Mouse (Mus musculus): ENCODE measurements around the gene Rps28. TPM values are rescaled to one million over a fixed set of nuclear protein-coding genes. Genes with fewer than 3 reads are reported as not detected.
A peak's percentile ranks its signal among the peaks of the same experiment; 100 is the strongest.

The Rps28 gene
- polyA plus RNA-seq, 1 experiment from 2014 or later, result 1,023 TPM

DNA sequence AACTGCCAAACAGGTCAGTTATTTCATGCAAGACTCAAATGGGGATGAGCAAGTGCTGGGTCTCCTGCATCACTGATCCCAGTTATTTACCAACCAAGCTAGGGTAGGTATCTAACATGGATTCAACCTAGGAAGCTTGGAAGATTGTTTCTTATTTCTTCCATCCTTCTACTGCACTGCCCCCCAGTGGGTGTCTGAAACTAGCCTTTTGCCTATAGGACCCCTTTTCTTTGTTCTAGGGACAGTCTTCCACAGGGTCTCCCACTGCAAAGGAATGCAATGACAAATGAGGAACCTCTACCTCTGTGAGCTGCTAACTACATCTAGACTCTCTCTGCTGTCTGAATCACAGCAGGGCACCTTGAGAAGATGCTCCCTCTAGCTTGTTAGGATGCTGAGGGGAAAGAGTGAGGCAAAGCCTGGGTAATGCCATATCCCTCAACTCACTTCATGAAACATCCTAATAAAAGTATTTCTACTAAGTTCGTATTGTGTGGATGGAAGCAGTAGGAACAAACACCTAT lies 1.9 kb downstream of the Rps28 start:
- WGBS, result 68% methylated on average over 1 of the region's 1 CpGs
- no peak for ATAC-seq
- TF ChIP-seq CTCF (IDR thresholded peaks at IDR 0.05) (peak; percentile 50), EP300 (IDR thresholded peaks at IDR 0.05) (no peak)
- no peak for DNase-seq (ENCODE audit: low spot score)
- H3K4me2 ChIP-seq (replicated peaks; ENCODE audit: low read depth, low read length), result no peak overlapping the region
- H3K4me1 ChIP-seq (ENCODE audit: insufficient read depth, low read depth, low read length), result peaks cover 21% of the 10 kb centered on the region; the same call in 1 of the 2 replicates
- no peak overlapping the region for H3K9ac ChIP-seq (replicated peaks; ENCODE audit: low read depth)
- H3K4me3 ChIP-seq (ENCODE audit: low read depth, low read length), result no peak overlapping the region
- no peaks in the 10 kb centered on the region for H3K27me3 ChIP-seq (replicated peaks; ENCODE audit: insufficient read depth, low read length)
- H3K9me3 ChIP-seq (ENCODE audit: low read length), result no peaks in the 10 kb centered on the region
- no peak overlapping the region for H3K27ac ChIP-seq (ENCODE audit: low read length)
- peaks cover 22% of the 10 kb centered on the region; the same call in 1 of the 2 replicates for H3K36me3 ChIP-seq (ENCODE audit: insufficient read depth, low read length)

DNA sequence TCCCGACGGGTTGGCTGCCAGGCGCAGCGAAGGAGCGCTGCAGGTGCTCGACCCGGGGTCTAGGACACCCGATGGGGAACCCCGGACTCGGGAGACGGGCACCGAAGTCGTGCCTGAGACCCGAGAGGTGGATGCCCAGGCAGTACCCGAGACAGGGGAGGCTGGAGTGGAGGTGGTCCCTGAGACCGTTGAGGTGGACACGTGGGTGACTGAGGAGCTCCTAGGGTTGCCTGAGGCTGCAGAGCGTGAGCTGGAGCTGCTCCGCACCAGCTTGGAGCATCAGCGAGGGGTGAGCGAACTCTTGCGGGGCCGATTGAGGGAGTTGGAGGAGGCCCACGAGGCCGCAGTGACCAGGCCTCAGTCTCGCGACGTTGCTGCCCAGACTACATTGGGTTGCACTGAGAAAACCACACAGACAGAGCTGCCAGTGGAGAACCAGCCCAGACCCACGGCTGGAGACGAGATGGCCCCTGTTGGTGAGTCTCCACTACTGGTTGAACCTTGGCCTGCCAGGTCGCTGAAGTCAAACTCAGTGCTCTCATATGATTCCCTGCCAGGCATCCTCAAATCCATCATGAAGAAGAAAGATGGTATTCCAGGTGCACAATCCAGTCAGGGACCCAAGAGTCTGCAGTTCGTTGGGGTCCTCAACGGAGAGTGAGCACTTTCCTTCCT lies 6.3 kb downstream of the Rps28 start:
- no peaks in the 10 kb centered on the region for H3K27me3 ChIP-seq (replicated peaks; ENCODE audit: insufficient read depth, low read length)
- ATAC-seq, result peak; percentile 2; the same call in 1 of the 2 replicates
- peak overlapping the region; percentile 94 for H3K27ac ChIP-seq (ENCODE audit: low read length)
- H3K9me3 ChIP-seq (ENCODE audit: low read length), result no peaks in the 10 kb centered on the region
- peak overlapping the region; percentile 45 for H3K4me3 ChIP-seq (ENCODE audit: low read depth, low read length)
- no peak for TF ChIP-seq EP300 (IDR thresholded peaks at IDR 0.05)
- no peak; the same call in 1 of the 2 replicates for TF ChIP-seq CTCF (IDR thresholded peaks at IDR 0.05)
- H3K36me3 ChIP-seq (ENCODE audit: insufficient read depth, low read length), result peaks cover 22% of the 10 kb centered on the region; the same call in 1 of the 2 replicates
- 20% methylated on average over 33 of the region's 33 CpGs for WGBS
- H3K4me1 ChIP-seq (ENCODE audit: insufficient read depth, low read depth, low read length), result peaks cover 23% of the 10 kb centered on the region; the same call in 1 of the 2 replicates
- peak; percentile 43 for DNase-seq (ENCODE audit: low spot score)
- peak overlapping the region; percentile 51 for H3K9ac ChIP-seq (replicated peaks; ENCODE audit: low read depth)
- peak overlapping the region; percentile 76 for H3K4me2 ChIP-seq (replicated peaks; ENCODE audit: low read depth, low read length)

DNA sequence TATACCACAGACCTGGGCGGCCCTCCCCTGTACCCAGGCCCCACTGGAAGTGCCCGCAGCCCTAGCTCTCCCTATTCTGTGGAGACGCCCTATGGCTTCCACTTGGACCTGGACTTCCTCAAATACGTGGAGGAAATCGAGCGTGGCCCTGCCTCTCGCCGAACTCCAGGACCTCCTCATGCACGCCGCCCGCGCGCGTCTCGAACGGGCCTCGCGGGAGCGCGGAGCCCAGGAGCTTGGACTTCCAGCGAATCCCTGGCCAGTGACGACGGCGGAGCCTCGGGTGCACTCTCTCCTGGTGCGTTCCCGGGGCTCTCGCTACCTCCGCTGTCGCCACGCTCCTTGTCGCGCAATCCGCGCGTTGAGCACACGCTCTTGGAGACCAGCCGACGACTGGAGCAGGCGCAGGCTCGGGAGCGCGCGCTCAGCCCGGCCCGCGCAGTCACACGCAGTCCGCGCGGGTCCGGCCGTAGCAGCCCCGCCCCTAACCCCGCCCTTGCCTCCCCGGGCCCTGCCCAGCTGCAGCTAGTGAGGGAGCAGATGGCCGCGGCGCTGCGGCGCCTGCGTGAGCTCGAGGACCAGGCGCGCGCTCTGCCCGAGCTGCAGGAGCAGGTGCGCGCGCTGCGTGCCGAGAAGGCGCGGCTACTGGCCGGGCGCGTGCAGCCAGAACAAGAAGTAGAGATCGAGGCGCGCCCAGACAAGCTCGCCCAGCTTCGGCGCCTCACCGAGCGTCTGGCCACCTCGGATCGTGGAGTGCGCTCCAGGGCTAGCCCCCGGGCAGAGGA lies 7.0 kb downstream of the Rps28 start:
- Histone ChIP-seq H3K4me2 (replicated peaks; ENCODE audit: low read depth, low read length) (peak overlapping the region; percentile 76), H3K4me3 (ENCODE audit: low read depth, low read length) (peak overlapping the region; percentile 45), H3K9ac (replicated peaks; ENCODE audit: low read depth) (peak overlapping the region; percentile 51), H3K36me3 (ENCODE audit: insufficient read depth, low read length) (peaks cover 18% of the 10 kb centered on the region; the same call in 1 of the 2 replicates), H3K27ac (ENCODE audit: low read length) (peak overlapping the region; percentile 94), H3K4me1 (ENCODE audit: insufficient read depth, low read depth, low read length) (peaks cover 28% of the 10 kb centered on the region; the same call in 1 of the 2 replicates), H3K9me3 (ENCODE audit: low read length) (no peaks in the 10 kb centered on the region), H3K27me3 (replicated peaks; ENCODE audit: insufficient read depth, low read length) (no peaks in the 10 kb centered on the region)
- ATAC-seq (peak; percentile 95), DNase-seq (ENCODE audit: low spot score) (peak; percentile 98)
- under 1% methylated on average over 86 of the region's 89 CpGs for WGBS
- TF ChIP-seq EP300 (IDR thresholded peaks at IDR 0.05) (no peak), CTCF (IDR thresholded peaks at IDR 0.05) (no peak)

DNA sequence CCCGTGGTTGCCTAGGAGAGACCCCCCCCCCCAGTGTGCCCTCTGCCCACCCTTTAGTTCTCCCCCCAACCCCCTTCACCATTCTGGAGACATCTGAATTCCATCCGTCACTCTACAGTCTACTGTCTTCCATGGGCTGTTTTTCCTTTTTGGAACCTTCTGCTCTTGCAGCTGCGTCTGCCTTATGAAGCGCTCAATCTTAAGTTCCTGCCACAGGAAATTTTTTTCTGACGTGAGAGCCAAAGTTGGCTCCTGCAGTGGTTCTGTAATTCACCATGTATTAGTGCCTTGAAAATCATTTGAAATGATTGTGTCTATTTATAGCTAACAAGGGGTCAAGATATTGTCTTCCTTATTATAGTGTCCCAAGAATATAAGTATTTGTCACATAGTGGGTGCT lies 7.8 kb downstream of the Rps28 start:
- H3K27me3 ChIP-seq (replicated peaks; ENCODE audit: insufficient read depth, low read length), result no peaks in the 10 kb centered on the region
- peak overlapping the region; percentile 45 for H3K4me3 ChIP-seq (ENCODE audit: low read depth, low read length)
- DNase-seq (ENCODE audit: low spot score), result peak; percentile 56
- H3K27ac ChIP-seq (ENCODE audit: low read length), result peak overlapping the region; percentile 94
- H3K4me1 ChIP-seq (ENCODE audit: insufficient read depth, low read depth, low read length), result peaks cover 29% of the 10 kb centered on the region; the same call in 1 of the 2 replicates
- WGBS, result 30% methylated on average over 5 of the region's 5 CpGs
- H3K4me2 ChIP-seq (replicated peaks; ENCODE audit: low read depth, low read length), result peak overlapping the region; percentile 76
- TF ChIP-seq CTCF (IDR thresholded peaks at IDR 0.05) (no peak), EP300 (IDR thresholded peaks at IDR 0.05) (no peak)
- H3K9ac ChIP-seq (replicated peaks; ENCODE audit: low read depth), result peak overlapping the region; percentile 51; the same call in 1 of the 2 replicates
- H3K36me3 ChIP-seq (ENCODE audit: insufficient read depth, low read length), result peaks cover 11% of the 10 kb centered on the region; the same call in 1 of the 2 replicates
- no peak for ATAC-seq
- no peaks in the 10 kb centered on the region for H3K9me3 ChIP-seq (ENCODE audit: low read length)

DNA sequence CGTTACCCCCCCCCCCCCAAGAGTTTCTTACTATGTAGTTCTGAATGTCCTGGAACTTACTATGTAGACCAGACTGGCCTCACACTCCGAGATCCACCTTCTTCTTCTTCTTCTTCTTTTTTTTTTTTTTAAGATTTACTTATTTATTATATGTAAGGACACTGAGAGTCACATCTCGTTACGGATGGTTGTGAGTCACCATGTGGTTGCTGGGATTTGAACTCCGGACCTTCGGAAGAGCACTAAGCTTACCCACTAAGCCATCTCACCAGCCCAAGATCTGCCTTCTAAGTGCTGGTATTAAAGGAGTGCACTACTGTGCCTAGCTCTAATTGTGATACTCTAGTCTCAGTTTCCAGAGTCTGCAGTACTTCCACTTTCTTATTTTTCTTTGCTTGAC lies 9.0 kb downstream of the Rps28 start:
- Histone ChIP-seq H3K36me3 (ENCODE audit: insufficient read depth, low read length) (peaks cover 8% of the 10 kb centered on the region; the same call in 1 of the 2 replicates), H3K4me1 (ENCODE audit: insufficient read depth, low read depth, low read length) (peaks cover 35% of the 10 kb centered on the region; the same call in 1 of the 2 replicates), H3K27ac (ENCODE audit: low read length) (0 out of 2 replicates have a peak overlapping the region, but pooled peaks have one; percentile 94), H3K9me3 (ENCODE audit: low read length) (no peaks in the 10 kb centered on the region), H3K9ac (replicated peaks; ENCODE audit: low read depth) (no peak overlapping the region), H3K4me2 (replicated peaks; ENCODE audit: low read depth, low read length) (no peak overlapping the region), H3K4me3 (ENCODE audit: low read depth, low read length) (no peak overlapping the region), H3K27me3 (replicated peaks; ENCODE audit: insufficient read depth, low read length) (no peaks in the 10 kb centered on the region)
- DNase-seq (ENCODE audit: low spot score) (peak; percentile 4), ATAC-seq (no peak)
- WGBS, result 82% methylated on average over 6 of the region's 6 CpGs
- no peak for TF ChIP-seq EP300 (IDR thresholded peaks at IDR 0.05)
- no peak for TF ChIP-seq CTCF (IDR thresholded peaks at IDR 0.05)

DNA sequence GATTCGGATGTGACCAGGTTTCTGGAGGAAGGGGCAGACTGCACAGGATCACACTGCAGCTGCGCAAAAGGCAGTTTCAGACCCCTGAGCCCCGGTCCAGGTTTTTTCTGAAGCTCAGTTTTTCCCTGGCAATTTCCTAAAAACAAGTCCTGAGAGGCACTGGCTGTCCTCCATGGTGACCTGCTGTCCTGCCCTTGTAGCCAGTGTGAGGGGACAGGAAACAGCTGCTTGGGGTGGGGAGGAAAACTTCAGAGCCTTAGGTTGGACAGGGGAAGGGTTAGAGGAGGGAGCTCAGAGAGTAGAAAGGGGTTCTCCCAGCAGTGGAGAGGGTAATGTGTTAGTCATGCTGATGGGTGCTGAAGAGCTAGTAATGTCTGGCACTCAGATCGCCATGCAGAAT lies 11.4 kb downstream of the Rps28 start:
- Histone ChIP-seq H3K4me2 (replicated peaks; ENCODE audit: low read depth, low read length) (peak overlapping the region; percentile 81), H3K4me3 (ENCODE audit: low read depth, low read length) (peak overlapping the region; percentile 21)
- ATAC-seq, result peak; percentile 52

More for the DNA sequence above, 11.4 kb downstream of the Rps28 start:
- DNase-seq (ENCODE audit: low spot score), result peak; percentile 93
- no peak overlapping the region; the same call in 1 of the 2 replicates for H3K9ac ChIP-seq (replicated peaks; ENCODE audit: low read depth)
- H3K9me3 ChIP-seq (ENCODE audit: low read length), result no peaks in the 10 kb centered on the region
- no peaks in the 10 kb centered on the region for H3K27me3 ChIP-seq (replicated peaks; ENCODE audit: insufficient read depth, low read length)
- TF ChIP-seq CTCF (IDR thresholded peaks at IDR 0.05) (no peak), EP300 (IDR thresholded peaks at IDR 0.05) (peak; percentile 94)
- peak overlapping the region; percentile 92 for H3K27ac ChIP-seq (ENCODE audit: low read length)
- 31% methylated on average over 4 of the region's 4 CpGs for WGBS
- H3K36me3 ChIP-seq (ENCODE audit: insufficient read depth, low read length), result no peaks in the 10 kb centered on the region; the same call in 1 of the 2 replicates
- peaks cover 32% of the 10 kb centered on the region; the same call in 1 of the 2 replicates for H3K4me1 ChIP-seq (ENCODE audit: insufficient read depth, low read depth, low read length)

All from lung, postnatal 0 days (tissue).